Mouse (Mus musculus): ENCODE results near the gene Rtl4.

The Rtl4 gene

GRCm38 (mm10) chrX:144688207-144689118 lies at the start of gene Rtl4:
Gene Rtl4, plus strand, starts transcription at chrX:144688907.
- no peaks in the 10 kb centered on the region for H3K9me3 ChIP-seq (ENCODE audit: low read length)
- H3K36me3 ChIP-seq (ENCODE audit: insufficient read depth, low read length): no peaks in the 10 kb centered on the region
- H3K27me3 ChIP-seq (ENCODE audit: insufficient read depth, low read length): peaks cover 37% of the 10 kb centered on the region
- no peak for TF ChIP-seq CTCF (conservative IDR thresholded peaks at IDR 0.05; ENCODE audit: low read length)
- no peak for TF ChIP-seq NANOG (IDR thresholded peaks at IDR 0.05; ENCODE audit: borderline replicate concordance, low read length)
- TF ChIP-seq POU5F1 (IDR thresholded peaks at IDR 0.05; ENCODE audit: borderline replicate concordance, low read length): no peak
- peaks cover 10% of the 10 kb centered on the region for H3K4me1 ChIP-seq (replicated peaks; ENCODE audit: low read depth, low read length)
- H3K4me3 ChIP-seq (replicated peaks; ENCODE audit: low read length): peak within 1 kb of the TSS; percentile 55

DNA sequence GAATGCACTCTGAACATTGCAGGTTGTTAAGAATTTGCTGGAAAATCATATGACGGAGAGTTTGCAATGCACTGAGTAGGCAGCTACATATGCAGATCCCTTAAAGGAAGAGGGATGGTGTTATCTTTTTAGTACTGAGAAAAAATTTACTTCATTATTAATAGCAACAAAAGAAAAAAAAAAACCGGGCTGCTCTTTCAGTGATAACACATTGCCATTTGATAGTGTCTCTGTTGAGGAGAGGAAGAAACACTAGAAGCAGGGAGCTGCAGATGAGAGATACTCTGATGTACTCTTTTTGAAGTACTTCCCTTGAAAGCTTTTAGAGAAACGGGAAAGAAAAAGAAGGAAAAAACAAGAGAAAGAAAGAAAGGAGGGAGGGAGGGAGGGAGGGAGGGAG lies 44.0 kb upstream of the Rtl4 start:
- TF ChIP-seq CTCF (conservative IDR thresholded peaks at IDR 0.05; ENCODE audit: low read length) (no peak), POU5F1 (IDR thresholded peaks at IDR 0.05; ENCODE audit: borderline replicate concordance, low read length) (no peak), NANOG (IDR thresholded peaks at IDR 0.05; ENCODE audit: borderline replicate concordance, low read length) (no peak)
- no peaks in the 10 kb centered on the region for H3K36me3 ChIP-seq (ENCODE audit: insufficient read depth, low read length)
- H3K27me3 ChIP-seq (ENCODE audit: insufficient read depth, low read length): no peaks in the 10 kb centered on the region
- no peaks in the 10 kb centered on the region for H3K9me3 ChIP-seq (ENCODE audit: low read length)
- no peak overlapping the region for H3K4me3 ChIP-seq (replicated peaks; ENCODE audit: low read length)
- no peaks in the 10 kb centered on the region for H3K4me1 ChIP-seq (replicated peaks; ENCODE audit: low read depth, low read length)

DNA sequence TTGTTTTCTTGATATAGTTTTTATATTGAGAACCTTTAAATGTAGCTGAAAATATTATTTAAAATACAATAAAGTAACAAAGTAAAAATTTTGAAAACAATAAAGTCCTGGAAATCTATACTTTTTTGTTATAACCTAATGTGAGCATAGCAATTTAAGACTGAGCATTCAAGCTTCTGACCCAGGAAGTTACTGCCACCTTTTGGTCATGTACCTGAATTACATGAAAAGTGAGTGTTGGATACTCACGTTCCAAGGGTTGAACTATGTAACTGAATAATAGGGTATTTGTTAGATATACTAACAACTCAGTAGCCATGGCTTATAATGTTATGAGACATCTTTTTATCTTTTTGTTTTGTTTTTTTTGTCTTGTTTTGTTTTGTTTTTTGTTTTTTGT lies 43.3 kb upstream of the Rtl4 start:
- no peaks in the 10 kb centered on the region for H3K4me1 ChIP-seq (replicated peaks; ENCODE audit: low read depth, low read length)

DNA sequence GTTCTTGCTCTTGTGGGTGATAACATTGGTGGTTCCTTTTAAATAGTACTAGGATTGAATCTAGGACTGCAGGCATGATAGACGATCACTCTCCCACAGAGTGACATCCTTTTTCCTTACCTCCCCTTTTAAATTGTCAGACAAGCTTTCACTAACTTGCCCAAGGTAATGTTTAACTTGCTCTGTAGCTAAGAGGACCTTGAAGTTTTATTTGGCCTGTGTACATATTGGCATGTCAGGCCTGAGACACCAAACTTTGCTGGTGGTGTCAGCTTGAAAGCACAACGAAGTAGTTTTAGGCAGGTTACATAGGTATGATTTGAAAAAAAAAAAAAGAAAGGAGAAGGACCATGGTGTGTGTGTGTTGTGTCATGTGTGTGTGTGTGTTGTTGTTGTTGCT lies 36.5 kb upstream of the Rtl4 start:
- H3K36me3 ChIP-seq (ENCODE audit: insufficient read depth, low read length): no peaks in the 10 kb centered on the region
- H3K4me3 ChIP-seq (replicated peaks; ENCODE audit: low read length): no peak overlapping the region
- no peaks in the 10 kb centered on the region for H3K9me3 ChIP-seq (ENCODE audit: low read length)

More for the DNA sequence above, 43.3 kb upstream of the Rtl4 start:
- H3K4me3 ChIP-seq (replicated peaks; ENCODE audit: low read length): no peak overlapping the region
- TF ChIP-seq POU5F1 (IDR thresholded peaks at IDR 0.05; ENCODE audit: borderline replicate concordance, low read length): no peak
- TF ChIP-seq CTCF (conservative IDR thresholded peaks at IDR 0.05; ENCODE audit: low read length): peak; percentile 26
- TF ChIP-seq NANOG (IDR thresholded peaks at IDR 0.05; ENCODE audit: borderline replicate concordance, low read length): no peak
- no peaks in the 10 kb centered on the region for H3K9me3 ChIP-seq (ENCODE audit: low read length)
- H3K36me3 ChIP-seq (ENCODE audit: insufficient read depth, low read length): no peaks in the 10 kb centered on the region
- H3K27me3 ChIP-seq (ENCODE audit: insufficient read depth, low read length): no peaks in the 10 kb centered on the region

GRCm38 (mm10) chrX:144687742-144688141 lies 965 bp upstream of the Rtl4 start:
- peaks cover 37% of the 10 kb centered on the region for H3K27me3 ChIP-seq (ENCODE audit: insufficient read depth, low read length)
- no peaks in the 10 kb centered on the region for H3K9me3 ChIP-seq (ENCODE audit: low read length)
- TF ChIP-seq POU5F1 (IDR thresholded peaks at IDR 0.05; ENCODE audit: borderline replicate concordance, low read length) (no peak), CTCF (conservative IDR thresholded peaks at IDR 0.05; ENCODE audit: low read length) (no peak), NANOG (IDR thresholded peaks at IDR 0.05; ENCODE audit: borderline replicate concordance, low read length) (no peak)
- H3K4me3 ChIP-seq (replicated peaks; ENCODE audit: low read length): no peak overlapping the region
- peaks cover 10% of the 10 kb centered on the region for H3K4me1 ChIP-seq (replicated peaks; ENCODE audit: low read depth, low read length)
- no peaks in the 10 kb centered on the region for H3K36me3 ChIP-seq (ENCODE audit: insufficient read depth, low read length)

More for the DNA sequence above, 36.5 kb upstream of the Rtl4 start:
- no peaks in the 10 kb centered on the region for H3K27me3 ChIP-seq (ENCODE audit: insufficient read depth, low read length)
- no peaks in the 10 kb centered on the region for H3K4me1 ChIP-seq (replicated peaks; ENCODE audit: low read depth, low read length)
- TF ChIP-seq POU5F1 (IDR thresholded peaks at IDR 0.05; ENCODE audit: borderline replicate concordance, low read length): no peak
- TF ChIP-seq NANOG (IDR thresholded peaks at IDR 0.05; ENCODE audit: borderline replicate concordance, low read length): no peak
- TF ChIP-seq CTCF (conservative IDR thresholded peaks at IDR 0.05; ENCODE audit: low read length): no peak

DNA sequence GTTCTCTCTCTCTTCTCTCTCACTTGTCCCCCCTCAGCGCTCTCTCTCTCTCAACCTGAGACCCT lies 733 bp upstream of the Rtl4 start, which contains the start of gene Trpc5:
TSS of gene Trpc5 (minus strand) at position 39 of the 65 bp plus-strand sequence.
- Histone ChIP-seq H3K4me1 (replicated peaks; ENCODE audit: low read depth, low read length) (peaks cover 10% of the 10 kb centered on the region), H3K27me3 (ENCODE audit: insufficient read depth, low read length) (peaks cover 37% of the 10 kb centered on the region), H3K36me3 (ENCODE audit: insufficient read depth, low read length) (no peaks in the 10 kb centered on the region), H3K9me3 (ENCODE audit: low read length) (no peaks in the 10 kb centered on the region), H3K4me3 (replicated peaks; ENCODE audit: low read length) (peak within 1 kb of the TSS; percentile 55)
- TF ChIP-seq NANOG (IDR thresholded peaks at IDR 0.05; ENCODE audit: borderline replicate concordance, low read length) (no peak), POU5F1 (IDR thresholded peaks at IDR 0.05; ENCODE audit: borderline replicate concordance, low read length) (no peak)

GRCm38 (mm10) chrX:144689119-144689858 lies 582 bp downstream of the Rtl4 start:
- Histone ChIP-seq H3K36me3 (ENCODE audit: insufficient read depth, low read length) (no peaks in the 10 kb centered on the region), H3K4me1 (replicated peaks; ENCODE audit: low read depth, low read length) (peaks cover 10% of the 10 kb centered on the region), H3K4me3 (replicated peaks; ENCODE audit: low read length) (peak overlapping the region; percentile 55), H3K9me3 (ENCODE audit: low read length) (no peaks in the 10 kb centered on the region), H3K27me3 (ENCODE audit: insufficient read depth, low read length) (peaks cover 37% of the 10 kb centered on the region)
- TF ChIP-seq NANOG (IDR thresholded peaks at IDR 0.05; ENCODE audit: borderline replicate concordance, low read length): no peak
- TF ChIP-seq CTCF (conservative IDR thresholded peaks at IDR 0.05; ENCODE audit: low read length): no peak
- no peak for TF ChIP-seq POU5F1 (IDR thresholded peaks at IDR 0.05; ENCODE audit: borderline replicate concordance, low read length)

DNA sequence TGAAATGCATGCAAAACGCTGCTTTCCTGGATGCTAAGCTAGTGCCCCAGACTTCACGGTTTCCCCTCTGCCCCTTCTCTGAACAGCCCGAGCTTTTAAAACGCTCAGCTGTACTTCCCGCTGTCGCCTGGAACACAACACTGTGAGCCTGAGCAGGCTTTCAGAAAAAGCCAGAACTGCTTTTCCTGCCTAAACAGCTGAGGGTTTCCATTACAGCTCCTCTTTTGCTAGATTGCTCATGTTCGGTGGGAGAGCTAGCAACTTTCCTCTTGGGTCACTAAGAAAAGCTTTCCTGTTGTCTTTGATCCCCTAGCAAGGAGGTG lies 1.1 kb downstream of the Rtl4 start:
- Histone ChIP-seq H3K9me3 (ENCODE audit: low read length) (no peaks in the 10 kb centered on the region), H3K36me3 (ENCODE audit: insufficient read depth, low read length) (no peaks in the 10 kb centered on the region), H3K4me1 (replicated peaks; ENCODE audit: low read depth, low read length) (peaks cover 10% of the 10 kb centered on the region), H3K4me3 (replicated peaks; ENCODE audit: low read length) (no peak overlapping the region), H3K27me3 (ENCODE audit: insufficient read depth, low read length) (peaks cover 37% of the 10 kb centered on the region)
- TF ChIP-seq NANOG (IDR thresholded peaks at IDR 0.05; ENCODE audit: borderline replicate concordance, low read length) (no peak), POU5F1 (IDR thresholded peaks at IDR 0.05; ENCODE audit: borderline replicate concordance, low read length) (no peak), CTCF (conservative IDR thresholded peaks at IDR 0.05; ENCODE audit: low read length) (no peak)
